Mouse (Mus musculus) CH12.LX (cell line): ENCODE results near the gene 1700006A11Rik.

Source experiments
- CTCF ChIP-seq, 2 experiments: IDR thresholded peaks in 1 of 2; conservative IDR thresholded peaks in 1 of 2; 2 replicates each; pipeline ENCODE4 v1.5.1; 2011 to 2012; ENCODE audit warnings: low read depth in 2 of 2, low read length in 2 of 2, improper control_type of control experiment in 1 of 2, inconsistent platforms in 1 of 2, mild to moderate bottlenecking in 1 of 2, moderate library complexity in 1 of 2
- RCOR1 ChIP-seq: conservative IDR thresholded peaks from 2 replicates; pipeline ENCODE4 v1.6.1; 2012; ENCODE audit warnings: low read depth, mild to moderate bottlenecking, inconsistent platforms, low read length, improper control_type of control experiment
- TCF12 ChIP-seq: IDR thresholded peaks from 2 replicates; pipeline ENCODE4 v1.6.1; 2014; ENCODE audit warnings: low read depth, mild to moderate bottlenecking, inconsistent platforms, low read length, improper control_type of control experiment

DNA sequence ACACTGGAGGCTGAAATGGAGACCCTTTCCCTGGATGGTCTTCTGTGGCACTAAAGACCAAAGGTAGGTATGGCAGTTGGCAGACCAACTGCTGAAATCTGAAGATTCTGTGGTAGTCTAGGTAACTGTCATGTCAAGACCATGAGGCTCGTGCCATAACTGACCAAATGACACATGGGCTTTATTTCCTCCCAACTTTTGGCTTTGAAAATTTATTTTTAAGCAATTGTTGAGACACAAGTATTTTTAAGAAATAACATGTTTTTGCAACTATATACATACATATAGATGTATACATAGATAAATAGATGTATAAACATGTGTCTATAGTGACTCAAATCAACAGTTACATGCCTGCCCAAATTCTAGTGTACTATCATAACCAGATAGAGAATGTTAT lies at the start of gene 1700006A11Rik:
- TF ChIP-seq CTCF (conservative IDR thresholded peaks at IDR 0.05 in 1 of 2, IDR thresholded peaks at IDR 0.05 in 1 of 2; ENCODE audit: low read depth in 2 of 2, low read length in 2 of 2), result no peak
- no peak for TF ChIP-seq RCOR1
- TF ChIP-seq TCF12, result no peak
